Mouse (Mus musculus): ENCODE results near the gene Mef2a. TPM values are rescaled to one million over a fixed set of nuclear protein-coding genes. Genes with fewer than 3 reads are reported as not detected.
"Not testable (repeated sequence)": the region's sequence is repeated elsewhere in the genome, so short reads cannot be mapped to it uniquely, and the experiment has no call there.

The Mef2a gene
- total RNA-seq, 4 experiments from 2014 or later, result 91.0 to 102 (median 101) TPM

DNA sequence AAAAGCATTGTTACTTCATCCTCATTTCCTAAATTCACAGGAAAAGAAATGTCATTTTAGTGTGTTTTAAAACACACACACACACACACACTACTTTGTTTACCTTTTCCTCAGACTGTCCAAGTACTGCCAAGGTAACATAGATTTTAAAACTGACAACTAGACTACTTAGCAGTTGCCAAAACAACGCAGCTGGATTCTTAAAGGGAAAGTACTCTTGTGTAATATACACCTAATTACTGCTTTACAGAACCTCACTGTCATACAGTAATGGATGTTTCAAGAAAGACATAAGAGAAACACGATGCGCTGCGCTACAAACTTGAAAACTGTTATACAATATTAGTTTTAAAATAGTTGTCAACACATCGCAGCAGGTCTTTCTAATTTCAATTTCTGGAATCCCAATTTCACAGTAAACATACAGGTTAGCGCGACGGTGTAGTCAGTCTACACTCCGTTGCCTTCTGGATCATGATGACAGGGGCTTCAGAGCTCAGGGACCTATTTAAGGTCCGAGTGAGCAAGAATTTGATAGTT is 1.2 kb downstream of the Mef2a start:
- no peak for DNase-seq (ENCODE audit: low spot score in 2 of 2)

DNA sequence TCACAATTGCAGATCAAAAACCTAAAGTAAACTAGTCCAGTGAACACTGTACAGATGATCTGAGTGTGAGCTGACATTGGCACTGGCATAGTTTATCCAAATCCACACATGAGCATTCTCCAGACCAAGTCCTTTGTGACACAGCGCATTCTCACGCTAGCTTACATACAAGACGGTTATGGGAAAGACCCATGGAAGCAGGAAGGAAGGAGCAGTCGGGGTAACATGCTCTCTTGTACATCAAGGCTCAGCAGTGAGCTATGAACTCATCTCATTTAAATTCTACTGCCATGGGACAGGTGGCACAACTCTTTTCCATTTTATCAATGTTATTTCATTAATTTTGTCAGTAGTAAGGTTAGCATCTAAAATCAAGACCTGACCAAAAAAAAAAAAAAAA is 3.0 kb downstream of the Mef2a start:
- no peak for DNase-seq (ENCODE audit: low spot score in 2 of 2)

DNA sequence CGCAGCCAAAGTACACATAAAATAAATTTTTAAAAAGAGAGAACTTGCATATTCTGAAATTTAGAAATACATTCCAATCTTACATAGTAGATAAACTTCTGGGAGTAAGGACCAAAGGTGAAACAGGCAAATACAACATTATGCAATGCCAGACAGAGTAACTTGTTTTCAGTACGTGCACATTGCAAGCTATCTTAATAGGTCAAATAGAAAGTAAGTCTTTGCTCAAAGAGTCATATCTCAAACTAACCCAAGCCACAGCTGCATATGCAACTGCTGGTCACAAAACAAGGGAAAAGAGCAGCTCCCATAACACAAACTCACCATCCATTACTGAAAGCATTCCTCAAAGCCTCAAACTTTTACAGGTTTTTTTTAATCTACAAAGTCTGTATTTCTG is 4.3 kb downstream of the Mef2a start:
- no peak for DNase-seq (ENCODE audit: low spot score in 2 of 2)

DNA sequence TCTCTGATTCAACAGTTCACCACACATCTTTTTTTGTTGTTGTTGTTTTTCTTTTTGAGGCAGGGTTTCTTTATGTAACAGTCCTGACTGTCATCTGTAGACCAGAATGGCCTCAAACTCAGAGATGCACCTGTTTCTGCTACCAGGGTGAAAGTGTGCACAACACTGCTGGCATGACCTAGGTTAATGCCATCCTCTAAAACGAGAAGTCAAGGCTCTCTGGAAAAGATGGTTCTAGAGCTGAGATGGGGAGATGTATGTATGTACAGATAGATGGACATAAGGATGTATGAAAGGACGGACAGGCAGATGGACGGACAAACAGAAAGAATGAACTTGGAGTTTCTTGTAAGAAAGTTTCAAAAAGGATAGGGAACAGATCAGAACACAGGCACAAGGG is 12.1 kb downstream of the Mef2a start:
- no peak for DNase-seq (ENCODE audit: low spot score in 2 of 2)

DNA sequence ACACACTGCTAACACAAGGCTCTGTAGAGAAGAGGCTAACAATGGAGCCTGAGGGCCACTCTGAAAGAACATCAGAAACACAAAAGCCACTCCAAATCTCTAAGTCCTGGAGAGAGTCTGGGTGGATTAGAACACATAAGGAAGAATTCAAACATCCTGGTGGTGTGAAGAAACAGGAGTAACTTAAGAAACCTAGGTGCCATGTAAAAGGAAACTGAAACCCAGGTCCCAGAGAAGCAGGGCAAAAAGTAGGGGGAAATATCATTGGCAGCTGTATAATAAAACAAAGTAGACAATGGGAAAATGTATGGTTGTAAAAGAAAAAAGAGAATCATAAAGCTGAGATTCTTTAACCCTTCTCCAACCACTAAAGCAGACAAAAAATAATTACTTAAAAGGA is 12.8 kb downstream of the Mef2a start:
- DNase-seq (ENCODE audit: low spot score in 2 of 2), result no peak

DNA sequence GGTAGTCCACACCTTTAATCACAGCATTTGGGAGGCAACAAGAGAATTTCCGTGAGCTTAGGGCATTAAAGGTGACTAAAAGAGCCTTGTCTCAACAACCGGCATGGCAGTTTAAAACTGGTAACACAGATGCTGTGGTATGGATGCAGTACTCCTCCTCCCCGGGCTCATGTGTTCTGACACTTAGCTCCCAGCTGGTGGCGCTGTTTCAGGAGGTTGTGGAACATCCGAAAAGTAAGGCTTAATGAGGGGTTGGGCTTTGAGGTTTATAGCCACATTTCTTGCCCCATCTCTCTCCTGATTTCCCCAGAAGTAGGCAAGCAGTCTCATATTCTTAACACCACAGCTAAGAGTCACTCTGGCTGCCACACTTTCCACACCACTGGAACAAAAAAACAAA is 16.8 kb downstream of the Mef2a start:
- no peak for DNase-seq (ENCODE audit: low spot score in 2 of 2)

DNA sequence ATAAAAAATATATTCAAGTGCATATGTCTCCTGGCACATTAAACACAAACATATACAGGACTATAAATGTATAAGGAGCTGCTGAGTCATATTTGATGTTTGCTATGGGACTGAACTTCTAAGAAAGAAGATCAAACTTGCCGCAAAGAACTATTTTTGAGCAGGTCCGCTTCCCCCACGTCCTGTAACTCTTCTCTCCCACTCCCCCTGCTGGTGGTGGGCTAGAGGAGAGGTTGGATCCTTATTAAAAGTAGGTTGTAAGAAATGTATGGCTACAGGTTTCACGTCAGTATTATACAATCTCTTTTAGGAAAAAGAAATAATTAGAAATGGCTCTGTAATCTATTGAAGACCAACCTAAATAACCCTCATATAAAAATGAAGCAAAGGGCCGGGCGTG is 19.0 kb downstream of the Mef2a start:
- no peak for DNase-seq (ENCODE audit: low spot score in 2 of 2)

DNA sequence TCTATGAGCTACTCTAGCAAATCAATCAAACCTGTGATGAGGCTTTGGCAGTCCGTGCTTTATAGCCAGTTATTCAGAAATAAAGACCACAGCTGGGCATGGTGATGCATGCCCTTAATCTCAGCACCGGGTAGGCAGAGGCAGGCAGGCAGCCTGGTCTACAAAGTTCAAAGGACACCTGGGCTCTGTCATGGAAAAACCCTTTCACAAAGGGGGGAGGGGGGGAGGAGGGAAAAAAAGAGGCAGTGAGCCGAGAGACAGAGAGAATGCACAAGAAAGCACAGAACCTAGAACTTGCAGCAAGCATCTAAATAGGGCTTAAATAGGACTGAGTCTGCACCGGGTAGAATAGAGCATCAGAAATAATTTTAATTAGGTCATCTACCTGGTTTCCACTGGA is 19.7 kb downstream of the Mef2a start:
- DNase-seq (ENCODE audit: low spot score in 2 of 2), result no peak

DNA sequence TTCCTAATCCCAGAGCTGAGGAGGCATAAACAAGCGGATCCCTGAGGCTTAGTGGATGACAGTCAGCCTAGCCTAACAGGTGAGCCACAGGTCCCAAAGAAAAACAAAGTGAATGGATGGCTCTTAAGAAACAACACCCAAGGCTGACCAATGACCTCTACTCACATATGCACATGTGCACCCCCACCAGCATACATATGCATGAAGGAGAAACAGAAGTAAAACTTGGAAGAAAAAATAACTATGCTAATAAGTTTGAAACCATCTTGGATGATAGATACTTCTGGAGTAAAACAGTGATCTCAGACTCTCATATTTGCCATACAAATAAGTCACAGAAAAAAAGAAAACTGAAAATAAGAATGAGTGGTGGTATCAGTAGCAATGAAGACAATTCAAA is 28.2 kb downstream of the Mef2a start:
- no peak for DNase-seq (ENCODE audit: low spot score in 2 of 2)

DNA sequence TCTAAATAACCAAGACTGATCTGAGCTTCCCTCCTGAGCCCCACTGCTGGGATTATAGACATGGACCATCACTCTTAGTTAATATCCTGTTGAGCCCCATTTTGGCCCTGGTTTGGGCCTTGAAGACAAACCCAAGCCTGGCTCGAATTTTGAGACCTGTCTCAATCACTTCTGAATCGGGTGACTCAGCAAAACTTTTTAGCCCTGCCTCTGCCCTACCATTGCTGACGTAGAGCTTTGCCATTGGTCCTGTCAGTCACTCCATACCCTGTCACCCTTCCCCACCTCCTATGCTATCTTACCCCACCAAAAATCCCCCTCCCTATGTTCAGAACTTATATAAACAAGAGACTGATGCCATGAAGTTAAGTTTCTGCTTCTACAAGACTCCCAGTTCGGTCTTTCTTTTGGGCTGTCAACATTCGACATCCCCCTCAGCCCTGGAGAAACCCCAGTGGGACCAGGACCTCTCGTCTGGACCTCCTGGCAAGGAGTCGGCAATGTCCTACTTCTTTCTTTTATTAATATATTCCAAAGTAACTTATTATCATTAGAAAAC is 30.5 kb downstream of the Mef2a start:
- DNase-seq (ENCODE audit: low spot score in 2 of 2), result no peak

DNA sequence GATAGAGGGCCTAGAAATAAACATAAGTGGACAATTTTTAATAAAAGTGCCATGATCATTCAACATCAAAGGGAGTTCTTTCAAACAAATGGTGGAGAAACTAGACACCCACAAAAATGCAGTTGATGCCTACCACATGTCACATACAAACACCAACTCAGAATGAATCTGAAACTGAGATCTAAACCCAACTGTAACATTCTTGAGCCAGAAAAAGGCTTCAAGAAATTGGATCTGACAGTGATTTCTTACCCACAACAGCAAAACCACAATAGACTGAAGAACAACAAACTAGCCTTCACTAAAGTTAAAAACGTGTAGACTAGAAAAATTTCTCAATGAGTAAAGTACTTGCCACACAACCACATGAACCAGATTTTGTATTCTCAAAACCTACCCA is 52.3 kb downstream of the Mef2a start:
- no peak for DNase-seq (ENCODE audit: low spot score in 2 of 2)

DNA sequence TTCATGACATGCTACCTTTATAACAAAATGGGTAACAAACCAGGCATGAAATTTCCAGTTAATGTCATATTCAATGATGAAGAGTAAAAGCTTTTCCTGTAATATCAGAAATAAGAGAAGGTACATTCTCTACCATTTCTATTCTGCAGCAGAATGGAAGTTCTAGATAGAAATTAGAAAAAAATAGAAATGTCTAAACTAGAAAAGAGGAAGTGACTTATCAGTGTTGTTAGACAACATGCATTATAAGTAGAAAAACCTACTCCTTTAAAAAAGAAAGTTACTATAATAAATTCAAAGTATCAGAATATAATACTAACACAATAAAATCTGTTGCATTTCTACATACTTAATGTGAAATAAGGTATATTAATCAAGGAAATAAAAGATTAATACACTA is 54.0 kb downstream of the Mef2a start:
- no peak for DNase-seq (ENCODE audit: low spot score in 2 of 2)

DNA sequence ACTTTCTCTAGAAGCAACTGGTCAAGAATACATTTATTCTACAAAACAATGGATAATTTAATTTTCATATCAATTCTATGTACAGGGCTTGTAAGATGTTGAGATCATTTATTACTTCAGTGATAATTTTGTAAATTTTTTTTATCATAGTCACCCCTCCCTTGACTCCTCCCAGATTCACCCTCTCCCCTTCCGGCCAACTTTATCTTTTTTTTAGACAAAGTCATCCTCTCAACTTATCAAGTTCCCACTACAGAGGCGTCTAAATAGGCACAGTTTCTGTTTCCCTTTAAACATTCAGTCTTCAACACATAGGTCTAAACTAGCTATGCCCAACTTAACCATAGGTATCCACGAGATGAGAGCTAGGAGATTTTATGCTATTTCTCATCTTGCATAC is 59.5 kb downstream of the Mef2a start:
- DNase-seq (ENCODE audit: low spot score in 2 of 2), result no peak

DNA sequence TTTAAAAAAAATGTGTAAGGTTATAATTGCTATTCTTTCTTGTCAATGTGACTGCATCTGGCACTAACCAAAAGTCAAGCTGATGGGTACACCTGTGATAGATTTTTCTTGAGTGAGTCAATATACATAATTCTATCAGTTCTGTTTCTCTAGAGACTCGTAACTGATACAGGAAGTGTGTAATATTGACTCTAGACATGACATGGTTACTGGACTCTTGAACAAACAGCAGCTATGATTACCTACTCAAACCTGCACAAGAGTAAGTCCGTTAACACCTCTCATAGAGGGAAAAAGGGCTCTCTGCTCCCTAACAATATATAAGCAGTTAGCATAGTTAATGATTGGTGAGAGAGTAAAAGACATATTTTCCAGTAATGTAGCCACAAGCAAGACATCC is 62.5 kb downstream of the Mef2a start:
- DNase-seq (ENCODE audit: low spot score in 2 of 2), result no peak

DNA sequence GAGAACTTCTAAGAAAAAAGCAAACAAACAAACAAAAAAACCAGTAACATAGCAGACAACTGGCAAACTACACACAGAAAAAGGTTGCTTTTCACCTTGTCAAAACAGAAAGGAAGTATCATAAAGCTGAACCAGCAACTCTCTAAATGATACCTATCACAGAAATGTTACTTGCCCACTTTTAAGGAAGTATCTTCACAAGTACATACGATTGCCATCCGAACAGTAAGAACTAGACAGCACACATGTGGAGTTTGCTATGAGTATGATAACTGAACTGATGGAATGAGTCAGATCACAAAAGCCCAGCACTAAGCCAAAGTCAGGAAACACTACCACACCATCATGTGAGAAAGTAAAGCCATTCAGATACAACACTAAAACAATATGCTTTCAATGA is 64.6 kb downstream of the Mef2a start:
- no peak for DNase-seq (ENCODE audit: low spot score in 2 of 2)

DNA sequence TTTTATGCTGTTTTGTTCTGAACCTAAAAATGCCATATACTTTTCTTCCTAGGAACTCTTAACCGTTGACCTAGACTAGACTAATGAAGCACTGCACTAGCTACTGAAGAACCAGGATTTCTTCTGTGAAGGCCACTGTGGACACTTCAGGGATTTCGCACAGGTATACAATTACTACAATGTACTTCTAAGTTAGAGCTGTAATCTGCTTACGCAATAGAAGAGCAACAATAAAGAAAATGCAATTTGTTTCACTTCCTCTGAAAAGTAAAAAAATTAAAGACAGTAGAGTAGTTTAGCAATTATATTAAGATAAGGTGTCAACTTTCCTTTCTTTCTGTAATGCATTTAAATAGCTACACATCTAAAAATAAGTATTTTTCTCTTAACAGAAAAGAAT is 65.6 kb downstream of the Mef2a start:
- no peak for DNase-seq (ENCODE audit: low spot score in 2 of 2)

DNA sequence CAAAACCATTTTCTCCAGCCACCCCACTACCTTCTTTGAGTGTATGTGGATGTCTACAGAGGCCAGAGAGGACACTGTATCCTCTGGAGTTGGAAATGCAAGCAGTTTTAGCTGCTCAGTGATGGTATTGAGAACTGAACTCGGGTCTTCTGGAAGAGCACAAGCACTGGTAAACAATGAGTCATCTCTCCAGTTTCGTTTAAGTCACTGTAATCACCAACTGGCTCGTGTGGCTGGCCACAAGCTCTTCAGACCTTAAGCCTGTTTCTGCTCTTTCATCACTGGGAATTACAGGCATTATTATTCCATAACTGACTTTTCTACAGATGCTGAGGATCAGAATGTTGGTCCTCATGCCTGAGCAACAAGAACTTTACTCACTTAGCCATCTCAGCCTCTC is 67.7 kb downstream of the Mef2a start:
- DNase-seq (ENCODE audit: low spot score in 2 of 2), result no peak

DNA sequence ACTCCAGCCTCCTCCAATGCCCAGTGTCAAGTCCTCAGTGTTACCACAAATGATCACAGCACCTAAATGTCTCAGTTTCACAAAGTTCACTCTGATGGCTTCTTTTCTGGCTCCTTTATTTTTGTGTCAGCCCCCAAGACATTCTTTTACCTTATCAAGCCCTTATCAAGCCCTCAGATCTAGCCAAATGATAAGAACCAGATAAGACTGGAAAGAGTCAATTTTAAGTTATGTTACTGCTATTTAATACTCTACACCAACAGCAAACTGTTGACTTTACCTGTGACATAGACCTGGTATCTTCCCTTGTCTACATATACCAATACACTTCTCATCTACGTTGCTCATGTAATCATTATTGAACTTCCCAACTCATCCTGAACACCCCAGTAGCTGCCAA is 76.2 kb downstream of the Mef2a start:
- DNase-seq (ENCODE audit: low spot score in 2 of 2), result no peak

DNA sequence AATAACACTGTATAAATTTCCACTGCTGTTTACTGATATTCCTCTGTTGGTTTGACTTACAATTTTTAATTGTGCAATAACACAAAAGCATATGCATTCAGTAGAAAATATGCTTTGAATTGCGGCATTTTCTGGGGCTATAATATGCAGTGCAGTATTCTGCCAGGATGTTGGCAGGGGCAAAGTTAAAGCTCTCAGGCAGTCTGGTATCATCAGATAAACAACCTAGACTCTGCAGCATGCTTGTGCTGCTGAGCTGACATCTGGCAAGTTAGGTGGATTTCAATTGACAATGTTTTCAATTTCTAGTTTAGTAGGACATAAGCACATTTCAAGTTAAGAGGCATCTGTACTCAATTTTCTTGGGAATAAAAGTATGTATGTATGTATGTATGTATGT is 81.3 kb downstream of the Mef2a start:
- DNase-seq (ENCODE audit: low spot score in 2 of 2), result no peak

DNA sequence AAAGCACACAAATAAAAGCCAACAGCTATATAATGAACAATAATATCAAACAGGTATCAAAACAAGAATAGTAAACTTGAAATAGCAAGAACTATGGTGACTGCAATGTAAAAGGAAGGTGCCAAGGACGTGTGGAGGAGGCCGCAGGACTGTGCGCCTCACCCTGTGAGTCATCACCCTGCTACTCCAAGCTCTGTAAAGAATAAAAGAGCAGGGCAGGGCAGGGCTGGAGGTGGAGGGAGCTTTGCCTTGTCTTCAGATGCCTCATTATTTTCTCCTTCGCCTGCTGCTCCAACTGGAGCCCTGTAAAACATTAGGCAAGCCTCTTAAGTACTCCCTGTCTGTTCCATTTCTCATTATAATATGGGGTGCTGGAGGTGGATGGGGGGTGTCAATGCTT is 85.2 kb downstream of the Mef2a start:
- DNase-seq (ENCODE audit: low spot score in 2 of 2), result no peak

DNA sequence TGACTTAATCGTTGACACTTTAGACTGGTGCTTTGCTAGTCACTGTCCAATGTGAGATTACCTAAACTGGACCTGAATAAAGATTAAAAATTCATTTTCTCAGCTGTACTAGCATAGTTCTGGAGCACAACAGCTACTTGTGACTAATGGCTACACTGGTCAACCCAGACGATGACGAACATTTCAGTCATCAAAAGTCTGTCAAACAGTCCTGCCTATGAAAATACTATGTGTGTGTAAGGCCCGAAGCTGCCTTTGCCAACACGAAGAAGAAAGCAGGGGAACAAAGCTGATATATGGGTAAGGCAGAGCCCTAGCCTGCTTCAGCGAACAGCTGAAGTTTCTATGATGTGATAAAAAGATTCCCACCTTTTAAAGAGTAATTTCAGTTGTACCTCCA is 89.1 kb downstream of the Mef2a start:
- no peak for DNase-seq (ENCODE audit: low spot score in 2 of 2)

DNA sequence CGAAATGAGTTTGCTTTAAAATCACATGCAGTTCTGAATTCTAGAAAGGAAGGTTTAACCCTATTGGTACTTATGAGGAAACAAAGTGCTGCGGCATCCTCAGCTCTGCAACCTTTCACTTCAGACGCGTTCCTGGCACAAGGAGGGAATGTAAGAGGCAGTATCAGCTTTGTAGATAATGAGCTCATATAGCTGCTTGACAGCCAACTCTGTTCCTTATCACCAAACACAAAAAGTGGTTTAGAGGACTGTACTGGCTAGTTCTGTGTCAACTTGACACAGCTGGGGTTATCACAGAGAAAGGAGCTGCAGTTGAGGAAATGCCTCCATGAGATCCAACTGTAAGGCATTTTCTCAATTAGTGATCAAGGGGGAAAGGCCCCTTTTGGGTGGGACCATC is 102.2 kb downstream of the Mef2a start:
- not testable (repeated sequence) for DNase-seq (ENCODE audit: low spot score in 2 of 2)

DNA sequence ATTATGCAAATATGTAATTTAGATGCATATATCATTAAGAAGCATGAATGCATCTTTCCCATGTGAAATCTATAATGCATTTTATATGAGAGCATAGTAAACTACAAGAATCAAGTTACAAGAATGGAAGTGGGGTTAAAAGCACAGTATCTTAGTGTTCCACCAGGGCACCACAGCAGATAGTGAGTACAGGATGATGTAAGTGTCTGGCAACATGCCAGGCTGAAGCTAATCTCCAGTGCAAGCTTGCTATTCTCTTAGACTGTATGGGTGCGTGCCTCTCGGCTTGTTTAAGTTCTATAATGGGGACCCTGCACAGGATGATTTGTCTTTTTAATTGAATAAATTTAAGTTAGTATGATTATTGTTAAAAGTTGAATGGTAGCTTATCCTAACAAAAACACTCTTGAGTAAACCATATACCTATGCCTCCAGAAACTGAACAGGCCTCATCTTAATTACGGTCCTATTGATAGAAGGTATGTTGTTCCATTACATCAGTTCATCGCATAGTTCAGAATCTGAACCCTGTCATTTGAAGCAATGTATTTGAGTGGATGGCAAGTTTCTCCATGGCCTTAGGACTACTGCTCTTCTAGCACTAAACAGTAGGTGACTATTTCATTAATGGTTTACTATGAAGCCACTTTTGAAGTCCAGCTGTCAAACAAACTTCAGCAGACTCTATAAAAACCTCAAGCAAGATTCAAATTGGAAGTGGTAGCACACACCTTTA is 112.7 kb downstream of the Mef2a start:
- DNase-seq (ENCODE audit: low spot score in 2 of 2), result peak; percentile 55 to 58
